Mouse (Mus musculus) megakaryocyte, adult 5-6 weeks (primary cell): ENCODE measurements around the gene Cnnm4. TPM values are rescaled to one million over a fixed set of nuclear protein-coding genes. Genes with fewer than 3 reads are reported as not detected.

Experiments used
- ATAC-seq: 2 replicates; pipeline ENCODE4 v1.8.0; 2016; ENCODE audit warnings: mild to moderate bottlenecking, inconsistent platforms; ENCODE audit not compliant: poor library complexity, severe bottlenecking
- total RNA-seq, 2 experiments: library from RNA; stranded (forward) in 1 of 2; stranded (reverse) in 1 of 2; fragments of 153-499, 151-499 nt in 1 of 2; fragments of 221-1000, 200-1000 nt in 1 of 2; gene quantifications; 2 replicates each; pipeline versions ENCODE4 v1.2.3 to v1.2.4; 2015 to 2017

Gene Cnnm4
- total RNA-seq (2015) (17.8 and 22.7 TPM in 2 replicates), total RNA-seq (2017) (15.2 and 16.3 TPM in 2 replicates)

GRCm38 (mm10) chr1:36471181-36472105 lies at the start of gene Cnnm4:
TSS of gene Cnnm4 (plus strand) at chr1:36471620.
- peak; percentile 74 for ATAC-seq

GRCm38 (mm10) chr1:36429511-36429910 lies 41.9 kb upstream of the Cnnm4 start:
- no peak for ATAC-seq

- no peak for ATAC-seq
These were observed 38.4 kb upstream of the Cnnm4 start for GRCm38 (mm10) chr1:36432999-36433398.

GRCm38 (mm10) chr1:36433616-36434015 lies 37.8 kb upstream of the Cnnm4 start:
- ATAC-seq = no peak

- no peak for ATAC-seq
These were observed 36.3 kb upstream of the Cnnm4 start for GRCm38 (mm10) chr1:36435071-36435470.

GRCm38 (mm10) chr1:36436515-36436914 lies 34.9 kb upstream of the Cnnm4 start:
- peak; percentile 52; the same call in 1 of the 2 replicates for ATAC-seq

- ATAC-seq = peak; percentile 52; the same call in 1 of the 2 replicates
These were observed 34.2 kb upstream of the Cnnm4 start for GRCm38 (mm10) chr1:36437223-36437622.

GRCm38 (mm10) chr1:36441101-36441500 lies 30.3 kb upstream of the Cnnm4 start:
- ATAC-seq = no peak

GRCm38 (mm10) chr1:36444471-36445464 lies 26.7 kb upstream of the Cnnm4 start, which contains the start of gene Lman2l:
TSS of gene Lman2l (minus strand) at chr1:36445271.
- peak; percentile 97 for ATAC-seq

- no peak for ATAC-seq
These were observed 25.9 kb upstream of the Cnnm4 start for GRCm38 (mm10) chr1:36445508-36445907.

- peak; percentile 69 for ATAC-seq
These were observed 25.2 kb upstream of the Cnnm4 start for GRCm38 (mm10) chr1:36446106-36446824.

- no peak for ATAC-seq
These were observed 24.6 kb upstream of the Cnnm4 start for GRCm38 (mm10) chr1:36446841-36447240.

- ATAC-seq = no peak
These were observed 17.2 kb upstream of the Cnnm4 start for GRCm38 (mm10) chr1:36454055-36454815.

- no peak for ATAC-seq
These were observed 13.9 kb upstream of the Cnnm4 start for GRCm38 (mm10) chr1:36457388-36458014.

GRCm38 (mm10) chr1:36458169-36458568 lies 13.3 kb upstream of the Cnnm4 start:
- ATAC-seq = no peak

- ATAC-seq = peak; percentile 92
These were observed 9.6 kb upstream of the Cnnm4 start for GRCm38 (mm10) chr1:36461829-36462228.

GRCm38 (mm10) chr1:36465641-36466160 lies 5.7 kb upstream of the Cnnm4 start:
- no peak for ATAC-seq

- no peak for ATAC-seq
These were observed 4.0 kb upstream of the Cnnm4 start for GRCm38 (mm10) chr1:36467446-36467845.
